Mouse (Mus musculus): Measurements from ENCODE around the gene Sema4a.

GRCm38 (mm10) chr3:88479163-88479562 is 18.2 kb upstream of the Sema4a start:
- TF ChIP-seq POLR2A (IDR thresholded peaks at IDR 0.05; ENCODE audit: insufficient read depth, low read length) (no peak), CTCF (IDR thresholded peaks at IDR 0.05; ENCODE audit: low read depth, low read length) (no peak)
